Mouse (Mus musculus): ENCODE measurements around the gene Olfr971.
"Not testable (repeated sequence)": the region's sequence is repeated elsewhere in the genome, so short reads cannot be mapped to it uniquely, and the experiment has no call there.

Olfr971 gene

DNA sequence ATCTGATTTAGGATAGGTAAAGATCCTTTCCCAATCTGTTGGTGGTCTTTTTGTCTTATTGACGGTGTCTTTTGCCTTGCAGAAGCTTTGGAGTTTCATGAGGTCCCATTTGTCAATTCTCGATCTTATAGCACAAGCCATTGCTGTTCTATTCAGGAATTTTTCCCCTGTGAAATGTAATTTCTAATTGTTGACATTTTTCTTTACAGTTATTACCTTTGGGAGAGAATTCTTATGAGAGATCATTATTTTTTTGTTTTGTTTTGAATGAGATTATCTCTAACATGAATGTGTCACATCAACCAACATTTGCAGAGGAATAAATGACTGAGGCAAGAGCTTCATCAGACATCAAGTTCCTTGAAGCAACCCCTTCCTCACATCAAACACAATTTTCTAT, at the start of gene Olfr971:
Olfr971 (plus strand) TSS at position 301 of the 400 bp plus-strand sequence.
- not testable (repeated sequence) for DNase-seq (ENCODE audit: low read depth, low spot score)

DNA sequence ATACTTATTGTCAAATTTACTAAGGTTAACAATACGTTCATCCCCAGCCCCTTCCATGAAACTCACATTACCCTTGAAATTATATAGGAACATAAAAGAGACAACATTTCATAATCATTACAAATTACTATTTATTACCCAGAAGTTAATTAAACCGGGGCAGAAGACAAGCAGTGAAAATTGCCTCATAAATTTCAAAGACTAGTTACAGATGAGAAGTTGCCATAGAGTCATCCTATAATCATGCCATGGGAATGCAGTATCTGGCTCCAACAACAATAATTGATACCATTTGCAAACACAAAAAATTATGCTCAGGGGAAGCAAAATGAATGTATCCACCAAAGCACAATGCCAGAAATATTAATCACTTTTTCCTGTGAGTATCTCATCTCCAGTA, 46.1 kb upstream of the Olfr971 start, which contains the start of gene Olfr969:
Olfr969 (plus strand) TSS at position 388 of the 400 bp plus-strand sequence.
- DNase-seq (ENCODE audit: low read depth, low spot score), result no peak

GRCm38 (mm10) chr9:39808560-39808959, 28.1 kb upstream of the Olfr971 start, which contains the start of gene Olfr970:
Gene Olfr970 (plus strand): TSS chr9:39808860.
- DNase-seq (ENCODE audit: low read depth, low spot score), result no peak

- no peak for DNase-seq (ENCODE audit: low read depth, low spot score)
These were observed 29.4 kb downstream of the Olfr971 start, which contains the start of gene Olfr972 for GRCm38 (mm10) chr9:39866122-39866521. Gene Olfr972 (plus strand): TSS chr9:39866422.

DNA sequence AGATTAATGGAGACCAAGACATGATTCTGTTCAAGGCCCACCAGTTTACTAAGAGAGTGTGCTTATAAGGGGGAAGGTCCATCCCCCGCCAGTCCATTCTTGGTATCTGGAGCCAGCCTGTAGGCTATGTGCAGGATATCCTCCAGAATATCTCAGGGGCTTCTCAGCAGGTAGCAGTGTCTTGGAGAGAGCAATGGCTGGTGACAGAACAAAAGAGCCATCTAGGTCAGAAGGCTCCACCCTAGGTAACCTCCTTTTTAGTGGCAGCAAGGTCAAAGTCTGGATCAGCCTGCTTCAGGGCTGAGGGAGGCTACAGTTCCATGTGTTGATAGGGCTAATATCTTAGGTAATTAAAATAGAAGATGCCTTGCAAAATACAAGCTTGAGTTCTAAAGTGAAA, 35.3 kb downstream of the Olfr971 start:
- DNase-seq (ENCODE audit: low read depth, low spot score), result not testable (repeated sequence)

DNA sequence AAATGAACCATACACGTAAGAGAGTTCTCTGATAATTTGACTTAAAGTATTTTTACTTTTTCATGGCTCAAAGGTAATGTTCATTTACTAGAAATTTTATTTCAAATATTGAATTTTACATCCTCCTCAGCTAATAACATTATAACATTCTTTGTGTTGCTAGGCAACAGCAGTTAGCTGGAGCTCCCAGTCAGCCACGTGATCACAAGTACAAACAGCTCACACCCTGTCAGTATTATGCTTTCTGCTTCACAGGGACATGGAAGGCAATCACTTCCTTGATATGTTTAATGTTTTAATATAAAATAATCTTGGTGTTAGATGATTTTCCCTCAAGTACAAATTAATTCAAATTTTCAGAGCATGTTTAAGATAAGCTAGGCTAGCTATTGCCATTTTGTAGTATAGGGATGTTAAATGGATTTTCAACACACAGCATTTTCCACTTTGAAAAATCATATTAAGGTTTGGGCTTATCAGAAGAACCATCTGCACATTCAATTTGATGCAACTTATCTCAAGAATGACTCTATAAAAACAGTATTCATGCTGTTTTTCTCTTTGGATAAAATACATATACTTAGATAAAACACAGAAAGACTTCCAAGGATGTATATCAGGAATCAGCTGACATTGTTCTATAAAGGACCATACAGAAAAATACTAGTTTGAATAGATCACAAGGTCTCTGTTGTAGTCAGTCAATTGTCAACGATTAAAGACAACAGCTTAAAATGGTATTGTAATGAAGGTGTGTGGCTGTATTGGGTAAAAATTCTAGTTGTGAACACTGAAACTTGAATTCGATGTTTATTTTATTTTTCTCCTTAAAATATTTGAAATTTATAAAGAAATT, 41.1 kb downstream of the Olfr971 start:
- DNase-seq (ENCODE audit: low read depth, low spot score), result not testable (repeated sequence)
